13 mouse cellular contexts compared by ENCODE assay signal in genomic region chr1:180398446-180398845, GRCm38 (mm10).
"Had no signal": no experiment of that assay in that cellular context is flagged by ENCODE, and none has a peak within 500 bp of the region (broad histone marks: within the 10 kb centered on the region; RNA-seq: fewer than 3 reads in every experiment).

No protein-coding gene starts in this region.

- H3K4me2 ChIP-seq: kidney, embryonic 15.5 days; liver, embryonic 11.5 days; liver, embryonic 15.5 days; midbrain, embryonic 13.5 days; neural tube, embryonic 15.5 days had no signal

- H3K4me3 ChIP-seq: kidney, embryonic 15.5 days; limb, embryonic 10.5 days; liver, embryonic 15.5 days; midbrain, embryonic 13.5 days; neural tube, embryonic 15.5 days had no signal

- DNase-seq: kidney, postnatal 14 days; lung, adult 2 months; lung, postnatal 36 days; right cerebral cortex, adult 18-20 months; right cerebral cortex, postnatal 25 days; thymus, postnatal 36 days had no signal

- H3K4me1 ChIP-seq: midbrain, embryonic 13.5 days had no signal

- H3K36me3 ChIP-seq: limb, embryonic 10.5 days; liver, embryonic 15.5 days; midbrain, embryonic 13.5 days; neural tube, embryonic 15.5 days had no signal

- H3K27me3 ChIP-seq: kidney, embryonic 15.5 days; liver, embryonic 15.5 days; midbrain, embryonic 13.5 days; neural tube, embryonic 15.5 days had no signal

- H3K27ac ChIP-seq: kidney, embryonic 15.5 days; limb, embryonic 10.5 days; liver, embryonic 15.5 days; midbrain, embryonic 13.5 days; neural tube, embryonic 15.5 days had no signal

- H3K9me3 ChIP-seq: kidney, embryonic 15.5 days; limb, embryonic 10.5 days; liver, embryonic 15.5 days; midbrain, embryonic 13.5 days; neural tube, embryonic 15.5 days had no signal

- H3K9ac ChIP-seq: kidney, embryonic 15.5 days; liver, embryonic 15.5 days; midbrain, embryonic 13.5 days; neural tube, embryonic 15.5 days had no signal

- ATAC-seq: lung, postnatal 0 days; midbrain, embryonic 13.5 days had no signal
